Mouse (Mus musculus): ENCODE results near the gene Fbxo7. TPM values are rescaled to one million over a fixed set of nuclear protein-coding genes. Genes with fewer than 3 reads are reported as not detected.

The Fbxo7 gene
- polyA plus RNA-seq, 1 experiment from 2014 or later: 20.0 TPM

DNA sequence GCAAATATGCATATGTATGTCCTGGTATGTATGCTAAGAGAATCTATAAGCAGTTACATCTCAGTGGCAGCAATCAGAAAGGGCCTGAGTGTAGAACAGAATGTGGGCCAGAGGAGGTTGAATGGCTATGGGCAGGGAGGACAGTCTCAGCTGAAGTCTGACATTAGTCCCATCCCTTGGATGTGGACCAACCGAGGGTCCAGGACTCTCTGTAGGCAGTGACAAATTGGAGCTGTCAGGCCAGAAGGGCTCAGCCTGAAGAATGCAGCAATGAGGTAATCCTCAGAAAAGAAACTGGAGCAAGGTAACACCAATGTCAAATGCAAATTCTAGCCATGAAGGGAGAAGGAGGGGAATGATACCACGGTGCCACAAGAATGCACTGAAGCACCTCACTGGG lies 55.5 kb downstream of the Fbxo7 start:
- Histone ChIP-seq H3K36me3 (ENCODE audit: control insufficient read depth, insufficient read depth, low read length) (no peaks in the 10 kb centered on the region), H3K27me3 (ENCODE audit: control insufficient read depth, insufficient read depth, low read length) (no peaks in the 10 kb centered on the region), H3K9ac (ENCODE audit: low read length) (no peak overlapping the region), H3K4me3 (ENCODE audit: low read depth, low read length) (no peak overlapping the region), H3K4me1 (replicated peaks; ENCODE audit: control insufficient read depth, insufficient read depth, low read length) (no peaks in the 10 kb centered on the region), H3K4me2 (ENCODE audit: low read depth, low read length, severe bottlenecking) (no peak overlapping the region), H3K27ac (ENCODE audit: low read depth, low read length) (no peak overlapping the region), H3K9me3 (ENCODE audit: control insufficient read depth, low read length) (no peaks in the 10 kb centered on the region; the same call in 1 of the 2 replicates)
- DNase-seq (ENCODE audit: low spot score) (no peak), ATAC-seq (replicated peaks; ENCODE audit: low FRiP score) (no peak)
- WGBS: 93% methylated on average over 2 of the region's 2 CpGs

DNA sequence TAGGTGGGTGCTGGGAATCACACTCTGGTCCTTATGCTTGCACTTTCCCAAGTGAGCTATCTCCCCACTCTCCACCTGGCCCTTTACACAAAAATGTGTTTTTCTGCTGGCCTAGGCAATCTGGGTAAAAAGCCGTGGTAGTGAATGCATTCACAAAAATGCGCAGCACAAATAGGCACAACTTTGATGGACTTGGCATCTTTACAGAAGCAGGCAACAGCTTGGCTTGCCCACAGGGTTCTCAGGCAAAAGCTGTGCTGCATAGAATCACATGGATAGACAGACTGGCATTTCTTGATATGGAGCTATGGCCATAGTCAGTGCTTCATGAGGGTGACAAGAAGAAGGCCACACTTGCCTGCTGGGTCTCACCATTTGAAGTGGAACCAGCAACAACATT lies 57.0 kb downstream of the Fbxo7 start:
- DNase-seq (ENCODE audit: low spot score) (no peak), ATAC-seq (replicated peaks; ENCODE audit: low FRiP score) (no peak)
- H3K4me3 ChIP-seq (ENCODE audit: low read depth, low read length): no peak overlapping the region
- no peak overlapping the region for H3K27ac ChIP-seq (ENCODE audit: low read depth, low read length)
- no peaks in the 10 kb centered on the region for H3K36me3 ChIP-seq (ENCODE audit: control insufficient read depth, insufficient read depth, low read length)
- H3K27me3 ChIP-seq (ENCODE audit: control insufficient read depth, insufficient read depth, low read length): no peaks in the 10 kb centered on the region
- no peak overlapping the region for H3K4me2 ChIP-seq (ENCODE audit: low read depth, low read length, severe bottlenecking)
- no peak overlapping the region for H3K9ac ChIP-seq (ENCODE audit: low read length)
- no peaks in the 10 kb centered on the region for H3K4me1 ChIP-seq (replicated peaks; ENCODE audit: control insufficient read depth, insufficient read depth, low read length)
- H3K9me3 ChIP-seq (ENCODE audit: control insufficient read depth, low read length): no peaks in the 10 kb centered on the region; the same call in 1 of the 2 replicates
- 96% methylated on average over 2 of the region's 2 CpGs for WGBS

DNA sequence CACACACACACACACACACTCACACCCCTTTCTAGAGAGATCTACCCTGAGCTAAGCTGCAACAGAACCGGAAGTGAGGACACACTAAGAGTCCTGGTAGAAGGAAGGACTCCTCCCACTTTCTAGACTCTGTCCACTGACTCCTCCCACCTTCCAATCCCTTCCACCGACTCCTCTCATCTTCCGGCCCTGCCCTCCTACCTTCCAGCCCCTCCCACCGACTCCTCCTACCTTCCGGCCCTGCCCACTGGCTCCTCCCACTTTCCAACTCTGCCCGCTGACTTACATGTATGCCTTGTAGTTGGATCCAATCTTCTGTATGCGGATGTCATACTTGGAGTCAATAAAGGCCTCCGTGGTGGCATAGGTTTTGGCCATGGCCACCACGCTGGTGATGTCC lies 58.1 kb downstream of the Fbxo7 start:
- Histone ChIP-seq H3K4me1 (replicated peaks; ENCODE audit: control insufficient read depth, insufficient read depth, low read length) (no peaks in the 10 kb centered on the region), H3K27me3 (ENCODE audit: control insufficient read depth, insufficient read depth, low read length) (no peaks in the 10 kb centered on the region), H3K36me3 (ENCODE audit: control insufficient read depth, insufficient read depth, low read length) (no peaks in the 10 kb centered on the region), H3K9ac (ENCODE audit: low read length) (no peak overlapping the region), H3K27ac (ENCODE audit: low read depth, low read length) (no peak overlapping the region), H3K9me3 (ENCODE audit: control insufficient read depth, low read length) (no peaks in the 10 kb centered on the region), H3K4me2 (ENCODE audit: low read depth, low read length, severe bottlenecking) (no peak overlapping the region), H3K4me3 (ENCODE audit: low read depth, low read length) (no peak overlapping the region)
- DNase-seq (ENCODE audit: low spot score) (no peak), ATAC-seq (replicated peaks; ENCODE audit: low FRiP score) (no peak)
- WGBS: 88% methylated on average over 9 of the region's 9 CpGs

DNA sequence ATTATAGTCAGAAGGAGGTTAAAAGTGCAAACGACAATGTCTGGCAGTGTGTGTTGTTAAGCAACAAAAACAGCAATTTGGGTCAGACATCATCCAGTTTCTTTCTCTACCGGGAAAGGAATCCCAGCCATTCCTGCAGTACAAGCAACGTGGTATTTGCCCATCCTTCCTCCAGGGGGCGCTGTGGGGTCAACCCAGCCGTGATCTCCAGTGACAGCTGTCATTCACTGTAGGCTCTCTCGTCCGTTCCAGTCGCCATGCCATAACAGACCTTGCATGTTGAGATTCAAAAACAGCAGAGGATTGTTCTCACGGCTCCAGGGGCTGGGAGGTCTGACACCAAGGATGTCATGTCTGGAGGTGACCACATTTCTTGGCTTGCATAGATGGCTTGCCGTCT lies 70.1 kb downstream of the Fbxo7 start:
- H3K36me3 ChIP-seq (ENCODE audit: control insufficient read depth, insufficient read depth, low read length): no peaks in the 10 kb centered on the region
- no peaks in the 10 kb centered on the region for H3K9me3 ChIP-seq (ENCODE audit: control insufficient read depth, low read length)
- DNase-seq (ENCODE audit: low spot score): peak; percentile 69
- ATAC-seq (replicated peaks; ENCODE audit: low FRiP score): no peak
- 49% methylated on average over 10 of the region's 10 CpGs for WGBS
- H3K4me1 ChIP-seq (replicated peaks; ENCODE audit: control insufficient read depth, insufficient read depth, low read length): no peaks in the 10 kb centered on the region
- H3K4me3 ChIP-seq (ENCODE audit: low read depth, low read length): no peak overlapping the region
- H3K4me2 ChIP-seq (ENCODE audit: low read depth, low read length, severe bottlenecking): no peak overlapping the region
- H3K9ac ChIP-seq (ENCODE audit: low read length): no peak overlapping the region
- no peaks in the 10 kb centered on the region for H3K27me3 ChIP-seq (ENCODE audit: control insufficient read depth, insufficient read depth, low read length)
- H3K27ac ChIP-seq (ENCODE audit: low read depth, low read length): no peak overlapping the region

DNA sequence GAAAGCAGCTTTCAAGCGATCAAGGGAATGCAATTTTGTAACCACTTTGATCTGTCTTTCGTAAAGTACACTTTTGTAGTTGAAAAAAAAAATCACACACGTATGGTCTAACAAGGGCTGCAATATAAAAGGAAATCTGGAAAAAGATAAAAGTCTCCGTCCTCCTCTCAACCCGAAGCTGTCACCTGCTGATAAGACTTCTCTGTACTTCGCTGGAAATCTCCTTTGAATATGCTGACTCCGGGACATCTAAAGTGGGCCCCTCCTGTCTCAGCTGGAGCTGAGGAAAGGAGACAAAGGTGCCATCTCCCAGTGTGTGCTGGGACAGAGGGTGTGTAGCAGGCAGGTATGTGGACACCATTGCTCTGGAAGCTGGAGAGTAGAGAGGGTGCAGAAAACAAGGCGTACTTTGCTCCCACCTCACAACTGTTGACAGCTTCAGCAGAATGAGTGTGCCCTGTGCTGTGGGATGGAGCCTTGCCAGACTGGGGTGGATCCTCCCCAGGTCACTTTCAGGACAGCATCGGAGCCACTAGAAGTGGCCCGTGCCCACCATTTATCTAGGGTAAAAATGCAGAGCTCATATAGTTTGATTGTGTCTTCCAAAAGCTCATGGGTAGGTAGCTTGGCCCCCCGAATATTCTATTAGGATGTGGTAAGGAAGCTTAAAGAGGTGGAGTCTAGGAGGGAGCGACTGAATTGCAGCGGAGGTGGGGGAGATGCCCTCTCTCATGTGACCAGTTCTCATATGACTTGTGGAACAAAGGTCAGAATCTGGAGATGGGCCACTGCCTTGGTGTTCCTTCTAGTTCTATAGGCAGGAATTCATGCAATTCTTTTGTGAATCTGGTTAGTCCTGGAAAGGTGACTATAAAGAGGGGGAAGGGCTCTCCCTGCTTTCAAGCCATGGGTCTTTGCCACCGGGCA lies 71.6 kb downstream of the Fbxo7 start:
- WGBS: 76% methylated on average over 14 of the region's 14 CpGs
- no peak overlapping the region for H3K4me3 ChIP-seq (ENCODE audit: low read depth, low read length)

DNA sequence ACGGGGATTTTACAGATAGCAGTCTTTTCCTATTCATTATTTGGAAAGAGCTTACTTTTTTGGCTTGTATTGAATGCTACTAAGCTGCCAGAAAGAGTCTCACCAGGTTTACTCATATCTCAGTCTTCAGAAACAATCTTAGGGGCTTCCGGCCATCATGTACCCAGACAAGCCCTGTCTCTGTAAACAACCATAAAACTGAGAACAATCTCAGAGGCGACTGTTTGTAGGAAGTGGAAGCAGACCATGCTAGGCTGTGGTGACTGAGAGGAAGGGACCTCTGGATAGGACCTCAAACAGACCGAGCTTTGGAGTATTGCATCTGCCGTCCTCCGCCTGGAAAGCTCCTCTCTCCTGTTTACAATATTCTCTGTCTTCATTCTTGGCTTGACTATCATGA lies 76.6 kb downstream of the Fbxo7 start:
- no peaks in the 10 kb centered on the region; the same call in 1 of the 2 replicates for H3K9me3 ChIP-seq (ENCODE audit: control insufficient read depth, low read length)
- no peaks in the 10 kb centered on the region for H3K36me3 ChIP-seq (ENCODE audit: control insufficient read depth, insufficient read depth, low read length)
- ATAC-seq (replicated peaks; ENCODE audit: low FRiP score): no peak
- H3K9ac ChIP-seq (ENCODE audit: low read length): no peak overlapping the region
- no peaks in the 10 kb centered on the region for H3K4me1 ChIP-seq (replicated peaks; ENCODE audit: control insufficient read depth, insufficient read depth, low read length)
- no peak overlapping the region for H3K4me3 ChIP-seq (ENCODE audit: low read depth, low read length)
- H3K4me2 ChIP-seq (ENCODE audit: low read depth, low read length, severe bottlenecking): no peak overlapping the region
- no peaks in the 10 kb centered on the region for H3K27me3 ChIP-seq (ENCODE audit: control insufficient read depth, insufficient read depth, low read length)
- no peak overlapping the region for H3K27ac ChIP-seq (ENCODE audit: low read depth, low read length)
- DNase-seq (ENCODE audit: low spot score): no peak
- WGBS: 94% methylated on average over 6 of the region's 6 CpGs

More for the DNA sequence above, 71.6 kb downstream of the Fbxo7 start:
- DNase-seq (ENCODE audit: low spot score) (no peak), ATAC-seq (replicated peaks; ENCODE audit: low FRiP score) (no peak)
- no peak overlapping the region for H3K9ac ChIP-seq (ENCODE audit: low read length)
- H3K4me1 ChIP-seq (replicated peaks; ENCODE audit: control insufficient read depth, insufficient read depth, low read length): no peaks in the 10 kb centered on the region
- H3K4me2 ChIP-seq (ENCODE audit: low read depth, low read length, severe bottlenecking): no peak overlapping the region
- no peak overlapping the region for H3K27ac ChIP-seq (ENCODE audit: low read depth, low read length)
- no peaks in the 10 kb centered on the region for H3K27me3 ChIP-seq (ENCODE audit: control insufficient read depth, insufficient read depth, low read length)
- no peaks in the 10 kb centered on the region for H3K36me3 ChIP-seq (ENCODE audit: control insufficient read depth, insufficient read depth, low read length)
- H3K9me3 ChIP-seq (ENCODE audit: control insufficient read depth, low read length): no peaks in the 10 kb centered on the region

DNA sequence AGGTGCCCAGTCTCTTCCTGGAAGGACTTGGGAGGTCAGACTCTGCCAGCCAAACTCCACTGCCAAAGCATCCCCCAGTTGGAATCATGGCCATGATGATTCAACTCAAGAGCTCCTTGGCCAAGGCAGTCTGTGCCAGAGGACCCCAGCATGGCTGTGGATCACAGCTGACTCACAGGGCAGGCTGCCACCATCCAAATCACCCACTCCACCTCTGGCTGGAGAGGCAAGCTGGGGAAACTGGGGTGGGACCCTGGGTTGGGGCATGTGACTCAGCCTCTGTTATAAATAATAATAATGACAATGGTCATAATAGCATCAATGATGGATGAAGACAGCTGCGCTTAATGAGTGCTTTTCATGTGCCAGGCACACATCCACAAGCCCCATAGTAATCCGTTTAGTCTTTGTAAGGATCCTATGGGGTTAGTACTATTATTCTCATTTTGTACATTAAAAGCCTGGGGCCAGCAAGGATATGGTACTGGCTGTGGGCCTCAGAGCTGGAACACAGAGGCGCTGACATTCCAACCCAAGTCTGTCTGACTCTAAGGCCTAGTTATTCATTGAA lies 78.6 kb downstream of the Fbxo7 start:
- DNase-seq (ENCODE audit: low spot score) (no peak), ATAC-seq (replicated peaks; ENCODE audit: low FRiP score) (no peak)
- no peaks in the 10 kb centered on the region; the same call in 1 of the 2 replicates for H3K9me3 ChIP-seq (ENCODE audit: control insufficient read depth, low read length)
- no peaks in the 10 kb centered on the region for H3K36me3 ChIP-seq (ENCODE audit: control insufficient read depth, insufficient read depth, low read length)
- H3K9ac ChIP-seq (ENCODE audit: low read length): no peak overlapping the region
- WGBS: 86% methylated on average over 3 of the region's 3 CpGs
- H3K27ac ChIP-seq (ENCODE audit: low read depth, low read length): no peak overlapping the region
- no peaks in the 10 kb centered on the region for H3K4me1 ChIP-seq (replicated peaks; ENCODE audit: control insufficient read depth, insufficient read depth, low read length)
- no peak overlapping the region for H3K4me2 ChIP-seq (ENCODE audit: low read depth, low read length, severe bottlenecking)
- no peaks in the 10 kb centered on the region for H3K27me3 ChIP-seq (ENCODE audit: control insufficient read depth, insufficient read depth, low read length)
- no peak overlapping the region for H3K4me3 ChIP-seq (ENCODE audit: low read depth, low read length)

All from forebrain, embryonic 11.5 days (tissue).